Mouse (Mus musculus): ENCODE measurements around the gene Cdk5r1. TPM values are rescaled to one million over a fixed set of nuclear protein-coding genes. Genes with fewer than 3 reads are reported as not detected.
A peak's percentile ranks its signal among the peaks of the same experiment; 100 is the strongest.

The Cdk5r1 gene
- polyA plus RNA-seq, 1 experiment from 2014 or later: 4.8 TPM

GRCm38 (mm10) chr11:80484191-80484791 is 7.5 kb downstream of the Cdk5r1 start:
- Histone ChIP-seq H3K27me3 (replicated peaks; ENCODE audit: low read depth, poor library complexity, severe bottlenecking) (peaks cover 23% of the 10 kb centered on the region), H3K9me3 (no peaks in the 10 kb centered on the region), H3K27ac (replicated peaks) (no peak overlapping the region), H3K4me1 (peaks cover 56% of the 10 kb centered on the region), H3K36me3 (replicated peaks) (peaks cover 9% of the 10 kb centered on the region; the same call in 1 of the 2 replicates), H3K4me3 (no peak overlapping the region)
- WGBS: 47% methylated on average over 12 of the region's 12 CpGs
- DNase-seq (ENCODE audit: low spot score): no peak

GRCm38 (mm10) chr11:80485120-80485551 is 8.3 kb downstream of the Cdk5r1 start:
- Histone ChIP-seq H3K4me1 (peaks cover 56% of the 10 kb centered on the region), H3K27ac (replicated peaks) (no peak overlapping the region), H3K27me3 (replicated peaks; ENCODE audit: low read depth, poor library complexity, severe bottlenecking) (peaks cover 16% of the 10 kb centered on the region; the same call in 1 of the 2 replicates), H3K9me3 (no peaks in the 10 kb centered on the region), H3K4me3 (no peak overlapping the region), H3K36me3 (replicated peaks) (0 out of 2 replicates have a peak, but pooled peaks cover under 1% of the 10 kb centered on the region)
- 72% methylated on average over 9 of the region's 9 CpGs for WGBS
- no peak for DNase-seq (ENCODE audit: low spot score)

GRCm38 (mm10) chr11:80485622-80486206 is 8.9 kb downstream of the Cdk5r1 start:
- Histone ChIP-seq H3K4me3 (no peak overlapping the region), H3K4me1 (peaks cover 62% of the 10 kb centered on the region), H3K9me3 (no peaks in the 10 kb centered on the region), H3K27me3 (replicated peaks; ENCODE audit: low read depth, poor library complexity, severe bottlenecking) (peaks cover 16% of the 10 kb centered on the region; the same call in 1 of the 2 replicates), H3K36me3 (replicated peaks) (no peaks in the 10 kb centered on the region), H3K27ac (replicated peaks) (no peak overlapping the region)
- no peak for DNase-seq (ENCODE audit: low spot score)
- WGBS: 82% methylated on average over 10 of the region's 10 CpGs

GRCm38 (mm10) chr11:80487904-80488587 is 11.2 kb downstream of the Cdk5r1 start:
- DNase-seq (ENCODE audit: low spot score): no peak
- Histone ChIP-seq H3K27me3 (replicated peaks; ENCODE audit: low read depth, poor library complexity, severe bottlenecking) (peaks cover 11% of the 10 kb centered on the region; the same call in 1 of the 2 replicates), H3K9me3 (no peaks in the 10 kb centered on the region), H3K4me3 (no peak overlapping the region), H3K27ac (replicated peaks) (no peak overlapping the region), H3K4me1 (peaks cover 59% of the 10 kb centered on the region), H3K36me3 (replicated peaks) (no peaks in the 10 kb centered on the region)
- WGBS: 77% methylated on average over 15 of the region's 15 CpGs

GRCm38 (mm10) chr11:80489172-80489881 is 12.5 kb downstream of the Cdk5r1 start:
- H3K36me3 ChIP-seq (replicated peaks): no peaks in the 10 kb centered on the region
- WGBS: 56% methylated on average over 12 of the region's 12 CpGs
- H3K27ac ChIP-seq (replicated peaks): peak overlapping the region; percentile 25

GRCm38 (mm10) chr11:80489882-80490196 is 13.0 kb downstream of the Cdk5r1 start:
- DNase-seq (ENCODE audit: low spot score): no peak
- 51% methylated on average over 5 of the region's 5 CpGs for WGBS
- Histone ChIP-seq H3K27me3 (replicated peaks; ENCODE audit: low read depth, poor library complexity, severe bottlenecking) (peaks cover 10% of the 10 kb centered on the region; the same call in 1 of the 2 replicates), H3K4me3 (no peak overlapping the region), H3K36me3 (replicated peaks) (no peaks in the 10 kb centered on the region), H3K27ac (replicated peaks) (peak overlapping the region; percentile 25; the same call in 1 of the 2 replicates), H3K4me1 (peaks cover 46% of the 10 kb centered on the region), H3K9me3 (no peaks in the 10 kb centered on the region)

More at GRCm38 (mm10) chr11:80489172-80489881, 12.5 kb downstream of the Cdk5r1 start:
- Histone ChIP-seq H3K4me1 (peaks cover 50% of the 10 kb centered on the region), H3K27me3 (replicated peaks; ENCODE audit: low read depth, poor library complexity, severe bottlenecking) (peaks cover 11% of the 10 kb centered on the region; the same call in 1 of the 2 replicates), H3K9me3 (no peaks in the 10 kb centered on the region), H3K4me3 (no peak overlapping the region)
- no peak for DNase-seq (ENCODE audit: low spot score)

- WGBS: 67% methylated on average over 10 of the region's 10 CpGs
- peak overlapping the region; percentile 60 for H3K27ac ChIP-seq (replicated peaks)
These were observed 14.0 kb downstream of the Cdk5r1 start for GRCm38 (mm10) chr11:80490831-80491230.

GRCm38 (mm10) chr11:80493186-80493585 is 16.4 kb downstream of the Cdk5r1 start:
- WGBS: 93% methylated on average over 5 of the region's 5 CpGs
- Histone ChIP-seq H3K36me3 (replicated peaks) (no peaks in the 10 kb centered on the region), H3K4me1 (peaks cover 30% of the 10 kb centered on the region), H3K9me3 (no peaks in the 10 kb centered on the region), H3K4me3 (no peak overlapping the region), H3K27me3 (replicated peaks; ENCODE audit: low read depth, poor library complexity, severe bottlenecking) (no peaks in the 10 kb centered on the region), H3K27ac (replicated peaks) (no peak overlapping the region)
- DNase-seq (ENCODE audit: low spot score): no peak

More at GRCm38 (mm10) chr11:80490831-80491230, 14.0 kb downstream of the Cdk5r1 start:
- H3K4me1 ChIP-seq: peaks cover 40% of the 10 kb centered on the region
- H3K27me3 ChIP-seq (replicated peaks; ENCODE audit: low read depth, poor library complexity, severe bottlenecking): no peaks in the 10 kb centered on the region
- no peak overlapping the region for H3K4me3 ChIP-seq
- H3K9me3 ChIP-seq: no peaks in the 10 kb centered on the region
- no peak for DNase-seq (ENCODE audit: low spot score)
- no peaks in the 10 kb centered on the region for H3K36me3 ChIP-seq (replicated peaks)

- no peak for DNase-seq (ENCODE audit: low spot score)
- H3K27me3 ChIP-seq (replicated peaks; ENCODE audit: low read depth, poor library complexity, severe bottlenecking): no peaks in the 10 kb centered on the region
- no peaks in the 10 kb centered on the region for H3K36me3 ChIP-seq (replicated peaks)
- H3K9me3 ChIP-seq: no peaks in the 10 kb centered on the region
- WGBS: 84% methylated on average over 9 of the region's 9 CpGs
- no peak overlapping the region for H3K4me3 ChIP-seq
- H3K27ac ChIP-seq (replicated peaks): no peak overlapping the region
- peaks cover 27% of the 10 kb centered on the region for H3K4me1 ChIP-seq
These were observed 18.0 kb downstream of the Cdk5r1 start for GRCm38 (mm10) chr11:80494852-80495251.

- DNase-seq (ENCODE audit: low spot score): no peak
- Histone ChIP-seq H3K4me1 (peaks cover 15% of the 10 kb centered on the region), H3K27ac (replicated peaks) (no peak overlapping the region), H3K27me3 (replicated peaks; ENCODE audit: low read depth, poor library complexity, severe bottlenecking) (no peaks in the 10 kb centered on the region), H3K9me3 (no peaks in the 10 kb centered on the region), H3K4me3 (no peak overlapping the region), H3K36me3 (replicated peaks) (no peaks in the 10 kb centered on the region)
- WGBS: 91% methylated on average over 6 of the region's 6 CpGs
These were observed 19.1 kb downstream of the Cdk5r1 start for GRCm38 (mm10) chr11:80495972-80496371.

- WGBS: 82% methylated on average over 1 of the region's 1 CpGs
- DNase-seq (ENCODE audit: low spot score): no peak
- no peak overlapping the region for H3K27ac ChIP-seq (replicated peaks)
- no peaks in the 10 kb centered on the region for H3K36me3 ChIP-seq (replicated peaks)
- H3K4me1 ChIP-seq: peaks cover 12% of the 10 kb centered on the region
- H3K27me3 ChIP-seq (replicated peaks; ENCODE audit: low read depth, poor library complexity, severe bottlenecking): no peaks in the 10 kb centered on the region
- no peak overlapping the region for H3K4me3 ChIP-seq
- no peaks in the 10 kb centered on the region for H3K9me3 ChIP-seq
These were observed 19.8 kb downstream of the Cdk5r1 start for GRCm38 (mm10) chr11:80496640-80497039.

GRCm38 (mm10) chr11:80497225-80497919 is 20.5 kb downstream of the Cdk5r1 start:
- H3K9me3 ChIP-seq: no peaks in the 10 kb centered on the region

More at GRCm38 (mm10) chr11:80497225-80497919, 20.5 kb downstream of the Cdk5r1 start:
- H3K27me3 ChIP-seq (replicated peaks; ENCODE audit: low read depth, poor library complexity, severe bottlenecking): no peaks in the 10 kb centered on the region
- peaks cover 12% of the 10 kb centered on the region for H3K4me1 ChIP-seq
- no peak for DNase-seq (ENCODE audit: low spot score)
- no peak overlapping the region for H3K27ac ChIP-seq (replicated peaks)
- H3K36me3 ChIP-seq (replicated peaks): no peaks in the 10 kb centered on the region
- 88% methylated on average over 10 of the region's 10 CpGs for WGBS
- no peak overlapping the region for H3K4me3 ChIP-seq
